ENCODE assay signal across 23 mouse cellular contexts in genomic region chr2:53542097-53542496, GRCm38 (mm10).
"Had no signal": no experiment of that assay in that cellular context is flagged by ENCODE, and none has a peak within 500 bp of the region (broad histone marks: within the 10 kb centered on the region; RNA-seq: fewer than 3 reads in every experiment).

No protein-coding gene starts in this region.

- H3K4me2 ChIP-seq: heart, embryonic 11.5 days; heart, embryonic 13.5 days; heart, embryonic 15.5 days; hindbrain, embryonic 13.5 days; hindbrain, embryonic 15.5 days; kidney, embryonic 15.5 days; limb, embryonic 13.5 days had no signal

- H3K27ac ChIP-seq: heart, adult 2 months; heart, embryonic 13.5 days; heart, embryonic 15.5 days; hindbrain, embryonic 13.5 days; hindbrain, embryonic 15.5 days; hindbrain, postnatal 0 days; kidney, embryonic 15.5 days; kidney, postnatal 0 days; limb, embryonic 13.5 days had no signal

- H3K4me3 ChIP-seq: heart, adult 2 months; heart, embryonic 13.5 days; heart, embryonic 15.5 days; hindbrain, embryonic 13.5 days; hindbrain, embryonic 15.5 days; kidney, embryonic 15.5 days; limb, embryonic 13.5 days had no signal

- ATAC-seq: forebrain, postnatal 0 days; hindbrain, postnatal 0 days; intestine, embryonic 16.5 days had no signal

- H3K4me1 ChIP-seq: heart, embryonic 13.5 days; heart, embryonic 15.5 days; hindbrain, embryonic 13.5 days; hindbrain, embryonic 15.5 days; kidney, embryonic 15.5 days; limb, embryonic 13.5 days had no signal

- H3K27me3 ChIP-seq: heart, embryonic 13.5 days; heart, embryonic 15.5 days; hindbrain, embryonic 13.5 days; hindbrain, embryonic 15.5 days; kidney, embryonic 15.5 days; limb, embryonic 13.5 days had no signal

- H3K36me3 ChIP-seq: heart, embryonic 13.5 days; heart, embryonic 15.5 days; hindbrain, embryonic 13.5 days; hindbrain, embryonic 15.5 days; kidney, embryonic 15.5 days; limb, embryonic 13.5 days had no signal

- H3K9ac ChIP-seq: forebrain, postnatal 0 days; heart, embryonic 13.5 days; heart, embryonic 15.5 days; hindbrain, embryonic 13.5 days; hindbrain, embryonic 15.5 days; kidney, embryonic 15.5 days; limb, embryonic 13.5 days had no signal

- H3K9me3 ChIP-seq: heart, embryonic 13.5 days; heart, embryonic 15.5 days; kidney, embryonic 15.5 days; limb, embryonic 13.5 days had no signal

- DNase-seq: forebrain, postnatal 0 days; gastrocnemius, postnatal 14 days; gastrocnemius, postnatal 36 days; heart, adult 11 months; heart, adult 2 months; heart, postnatal 14 days; heart, postnatal 36 days; kidney, adult 11 months; kidney, postnatal 14 days; kidney, postnatal 36 days; layer of hippocampus, adult 9-11 months; layer of hippocampus, postnatal 36 days; left cerebral cortex, postnatal 4 days had no signal
